ENCODE assay signal across 9 mouse cellular contexts in the genomic region with DNA sequence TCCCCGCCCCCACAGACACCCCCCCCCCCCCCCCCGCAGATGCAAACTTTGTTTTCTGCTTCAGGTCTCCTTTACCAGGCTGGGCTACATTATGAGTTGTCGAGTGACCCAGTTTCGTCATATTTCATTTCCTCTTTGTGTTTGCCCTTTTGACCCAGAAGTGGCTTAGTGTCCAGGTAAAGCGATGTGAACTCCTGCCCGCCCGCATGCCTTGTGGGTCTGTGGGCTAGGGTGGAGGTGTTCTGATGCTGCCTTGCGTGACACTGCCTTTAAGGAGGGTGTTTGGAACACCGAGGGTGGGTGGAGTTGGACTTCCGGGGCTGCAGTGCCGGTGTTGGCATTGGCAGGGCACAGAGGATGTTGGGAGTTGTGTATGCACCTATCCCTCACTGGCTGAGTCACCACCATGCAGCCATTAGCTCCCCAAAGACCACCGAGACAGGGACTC. TPM values are rescaled to one million over a fixed set of nuclear protein-coding genes. Genes with fewer than 3 reads are reported as not detected.
DNase-seq lines count a peak whose midpoint lies in the region; ATAC-seq and TF ChIP-seq lines count a peak whose summit lies in the region.
"Had no signal": no experiment of that assay in that cellular context is flagged by ENCODE, and none has a peak within 500 bp of the region (broad histone marks: within the 10 kb centered on the region; RNA-seq: fewer than 3 reads in every experiment).

No protein-coding gene starts in this region.

- H3K27me3 ChIP-seq in small intestine, adult 2 months (ENCODE audit: control insufficient read depth, insufficient read depth, low read length): no peaks in the 10 kb centered on the region
- H3K27me3 ChIP-seq in heart, embryonic 11.5 days (ENCODE audit: control insufficient read depth, insufficient read depth, low read length): no peaks in the 10 kb centered on the region

- peak; percentile 54 for ATAC-seq in activated CD4-positive, CD25-positive, alpha-beta regulatory T cell, adult 4 months
- ATAC-seq in heart, embryonic 11.5 days (replicated peaks; ENCODE audit: insufficient number of reproducible peaks, low FRiP score, low TSS enrichment): no peak

- no peak for TF ChIP-seq POLR2A in small intestine, adult 2 months (IDR thresholded peaks at IDR 0.05; ENCODE audit: low read depth, low read length)

- no peaks in the 10 kb centered on the region for H3K9me3 ChIP-seq in heart, embryonic 11.5 days (replicated peaks; ENCODE audit: control insufficient read depth, low read length)
- H3K9me3 ChIP-seq: embryonic facial prominence, embryonic 10.5 days had no signal

- H3K27ac ChIP-seq in small intestine, adult 2 months (ENCODE audit: insufficient read depth, low read depth, low read length): 0 out of 2 replicates have a peak overlapping the region, but pooled peaks have one; percentile 1
- no peak overlapping the region for H3K27ac ChIP-seq in heart, embryonic 11.5 days (ENCODE audit: low read depth, low read length)
- H3K27ac ChIP-seq: embryonic facial prominence, embryonic 10.5 days had no signal

- peak; percentile 77 to 79 for DNase-seq in B cell, adult 2 months
- DNase-seq in kidney, postnatal 10 days: peak; percentile 23
- no peak for DNase-seq in right cerebral cortex, adult 2 months (ENCODE audit: low spot score in 2 of 2)
- DNase-seq in right cerebral cortex, postnatal 10 days (ENCODE audit: low spot score in 2 of 2): no peak
- DNase-seq in urinary bladder, postnatal 14 days (ENCODE audit: low spot score): no peak

- TF ChIP-seq CTCF in small intestine, adult 2 months (IDR thresholded peaks at IDR 0.05; ENCODE audit: extremely low read depth, insufficient read length, insufficient replicate concordance, low read depth, low read length): no peak

- peak overlapping the region; percentile 51 for H3K4me3 ChIP-seq in small intestine, adult 2 months (ENCODE audit: low read depth, low read length)
- no peak overlapping the region for H3K4me3 ChIP-seq in heart, embryonic 11.5 days (ENCODE audit: low read depth, low read length)
- H3K4me3 ChIP-seq: embryonic facial prominence, embryonic 10.5 days had no signal

- no peak overlapping the region for H3K4me2 ChIP-seq in heart, embryonic 11.5 days

- no peaks in the 10 kb centered on the region for H3K36me3 ChIP-seq in small intestine, adult 2 months (ENCODE audit: control insufficient read depth, insufficient read depth, low read length)
- H3K36me3 ChIP-seq in heart, embryonic 11.5 days (ENCODE audit: control insufficient read depth, insufficient read depth, low read length): no peaks in the 10 kb centered on the region
- H3K36me3 ChIP-seq: embryonic facial prominence, embryonic 10.5 days had no signal

- 32% methylated on average over 12 of the region's 12 CpGs for WGBS in small intestine, adult 2 months
- 62% methylated on average over 10 of the region's 12 CpGs for WGBS in heart, embryonic 11.5 days (ENCODE audit: insufficient replicate concordance)

- no peak overlapping the region for H3K9ac ChIP-seq in heart, embryonic 11.5 days (ENCODE audit: low read depth, low read length)

- peaks cover 3% of the 10 kb centered on the region for H3K4me1 ChIP-seq in small intestine, adult 2 months (ENCODE audit: control insufficient read depth, insufficient read depth, insufficient read length, low read length)
- H3K4me1 ChIP-seq in heart, embryonic 11.5 days (ENCODE audit: control insufficient read depth, insufficient read depth, low read length): no peaks in the 10 kb centered on the region

RNA-seq across cellular contexts. Expression of a gene that starts 15.7 kb away (rescaled TPM):
- 10 to 100 TPM; 58.2 to 69.6 TPM for polyA plus RNA-seq in activated CD4-positive, CD25-positive, alpha-beta regulatory T cell, adult 4 months (2017; shearing (Covaris generic))
- polyA plus RNA-seq in small intestine, adult 2 months (2012; rRNA removed): 5.3 and 7.5 TPM in 2 replicates
- polyA plus RNA-seq in heart, embryonic 11.5 days (2014; fragmentation: Nextera tagmentation; extraction: Ambion mirVana): 47.2 and 48.4 TPM in 2 replicates

Comparison
In these comparisons a context has a peak if more than half of its experiments do, and no peak if none do; other contexts are left out.
1. DNase-seq: peak in B cell, adult 2 months (2 of 2) and kidney, postnatal 10 days (single experiment); none in right cerebral cortex, adult 2 months (0 of 2), right cerebral cortex, postnatal 10 days (0 of 2) and urinary bladder, postnatal 14 days (single experiment).